Mouse (Mus musculus): ENCODE measurements around the gene Reg3d. TPM values are rescaled to one million over a fixed set of nuclear protein-coding genes. Genes with fewer than 3 reads are reported as not detected.

Reg3d gene
- polyA plus RNA-seq, 1 experiment from 2014 or later, result not detected

Other genes starting within 250 kb of the Reg3d start
- gene Reg3b, start 8.2 kb downstream of the Reg3d start, polyA plus RNA-seq (2016; fragmentation: Nextera tagmentation; extraction: Ambion mirVana), result not detected in 2 replicates
- not detected in 2 replicates for gene Reg3a, start 1.8 kb upstream of the Reg3d start, polyA plus RNA-seq (2016; fragmentation: Nextera tagmentation; extraction: Ambion mirVana)
- not detected in 2 replicates for gene Reg2, start 16.8 kb upstream of the Reg3d start, polyA plus RNA-seq (2016; fragmentation: Nextera tagmentation; extraction: Ambion mirVana)
- not detected in 2 replicates for gene Reg1, start 43.8 kb upstream of the Reg3d start, polyA plus RNA-seq (2016; fragmentation: Nextera tagmentation; extraction: Ambion mirVana)
- gene Reg3g, start 90.0 kb upstream of the Reg3d start, polyA plus RNA-seq (2016; fragmentation: Nextera tagmentation; extraction: Ambion mirVana), result not detected in 2 replicates

All from hindbrain, embryonic 10.5 days (tissue).